8 mouse cellular contexts compared by ENCODE assay signal in the genomic region with DNA sequence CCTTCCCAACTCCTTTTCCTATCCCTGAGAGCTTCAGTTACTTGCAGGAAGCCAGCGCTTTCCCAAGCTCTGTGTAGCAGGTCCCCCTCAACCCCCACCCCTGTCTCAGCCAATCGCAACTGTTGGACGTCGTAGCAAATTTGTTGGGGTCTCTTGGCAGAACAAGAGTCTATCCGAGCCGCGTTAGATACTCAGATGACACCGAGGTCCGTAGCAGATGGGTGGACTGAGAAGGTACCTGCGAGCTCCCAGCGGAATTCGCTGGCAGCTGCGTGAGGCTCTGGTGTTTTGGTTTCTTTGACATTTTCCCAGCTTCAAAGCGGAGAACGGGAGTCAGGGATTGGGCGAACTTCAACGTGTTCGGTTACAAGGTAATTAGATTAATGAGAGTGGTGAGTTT. TPM values are rescaled to one million over a fixed set of nuclear protein-coding genes. Genes with fewer than 3 reads are reported as not detected.
DNase-seq lines count a peak whose midpoint lies in the region; ATAC-seq and TF ChIP-seq lines count a peak whose summit lies in the region.

No protein-coding gene starts in this region.

- H3K9ac ChIP-seq in liver, embryonic 11.5 days (ENCODE audit: low read depth, low read length): no peak overlapping the region

- peak overlapping the region; percentile 61 for H3K4me2 ChIP-seq in liver, embryonic 11.5 days

- H3K36me3 ChIP-seq in kidney, adult 2 months (ENCODE audit: control insufficient read depth, insufficient read depth, low read length): no peaks in the 10 kb centered on the region
- H3K36me3 ChIP-seq in forebrain, embryonic 10.5 days (replicated peaks): 0 out of 2 replicates have a peak, but pooled peaks cover 3% of the 10 kb centered on the region
- H3K36me3 ChIP-seq in liver, embryonic 11.5 days (ENCODE audit: control insufficient read depth, insufficient read depth, low read length): no peaks in the 10 kb centered on the region

- DNase-seq in kidney, adult 2 months: peak; percentile 48
- no peak for DNase-seq in kidney, adult 18-20 months
- DNase-seq in brain, adult 2 months (ENCODE audit: low read depth, low spot score): peak; percentile 49
- no peak for DNase-seq in forebrain, embryonic 10.5 days (ENCODE audit: extremely low spot score, low spot score)
- DNase-seq in liver, embryonic 11.5 days (ENCODE audit: low spot score): no peak
- no peak for DNase-seq in gastrocnemius, postnatal 25 days
- DNase-seq in urinary bladder, postnatal 4 days (ENCODE audit: low spot score in 2 of 2): no peak
- no peak for DNase-seq in urinary bladder, adult 2 months (ENCODE audit: low spot score)

- no peak for TF ChIP-seq CTCF in kidney, adult 2 months (conservative IDR thresholded peaks at IDR 0.05; ENCODE audit: insufficient read depth, insufficient read length, low read depth, low read length)

- WGBS in kidney, adult 2 months: under 1% methylated on average over 18 of the region's 18 CpGs
- WGBS in forebrain, embryonic 10.5 days: under 1% methylated on average over 18 of the region's 18 CpGs
- WGBS in liver, embryonic 11.5 days: 2% methylated on average over 18 of the region's 18 CpGs

- 0 out of 2 replicates have a peak, but pooled peaks have one; percentile 3 for ATAC-seq in liver, embryonic 11.5 days (replicated peaks; ENCODE audit: low FRiP score)

- peak overlapping the region; percentile 81 for H3K27ac ChIP-seq in kidney, adult 2 months (ENCODE audit: insufficient read depth, low read depth, low read length)
- peak overlapping the region; percentile 96 for H3K27ac ChIP-seq in forebrain, embryonic 10.5 days
- H3K27ac ChIP-seq in liver, embryonic 11.5 days (ENCODE audit: low read depth, low read length): no peak overlapping the region

- H3K27me3 ChIP-seq in kidney, adult 2 months (replicated peaks; ENCODE audit: control insufficient read depth, insufficient read depth, low read length): no peaks in the 10 kb centered on the region
- peaks cover 20% of the 10 kb centered on the region for H3K27me3 ChIP-seq in forebrain, embryonic 10.5 days (ENCODE audit: poor library complexity, severe bottlenecking)
- H3K27me3 ChIP-seq in liver, embryonic 11.5 days (replicated peaks; ENCODE audit: control insufficient read depth, insufficient read depth, low read length): peaks cover 69% of the 10 kb centered on the region

- peak overlapping the region; percentile 64 for H3K4me3 ChIP-seq in kidney, adult 2 months (ENCODE audit: insufficient read depth, low read depth, low read length)
- peak overlapping the region; percentile 95 for H3K4me3 ChIP-seq in forebrain, embryonic 10.5 days
- peak overlapping the region; percentile 68 for H3K4me3 ChIP-seq in liver, embryonic 11.5 days (ENCODE audit: low read depth, low read length)

- no peaks in the 10 kb centered on the region; the same call in none of the 2 replicates for H3K9me3 ChIP-seq in forebrain, embryonic 10.5 days
- H3K9me3 ChIP-seq in liver, embryonic 11.5 days (ENCODE audit: control insufficient read depth, low read length): no peaks in the 10 kb centered on the region

- H3K4me1 ChIP-seq in kidney, adult 2 months (ENCODE audit: control insufficient read depth, insufficient read depth, low read length): peaks cover 12% of the 10 kb centered on the region
- H3K4me1 ChIP-seq in forebrain, embryonic 10.5 days: peaks cover 64% of the 10 kb centered on the region
- no peaks in the 10 kb centered on the region; the same call in 1 of the 2 replicates for H3K4me1 ChIP-seq in liver, embryonic 11.5 days (replicated peaks; ENCODE audit: control insufficient read depth, insufficient read depth, low read length)

- no peak for TF ChIP-seq POLR2A in kidney, adult 2 months (IDR thresholded peaks at IDR 0.05; ENCODE audit: low read depth, low read length)

RNA-seq across cellular contexts. Expression of a gene that starts 3.9 kb away (rescaled TPM):
- polyA plus RNA-seq in kidney, adult 2 months (2012; rRNA removed): 13.8 and 16.2 TPM in 2 replicates
- 14.0 and 16.6 TPM in 2 replicates for polyA plus RNA-seq in forebrain, embryonic 10.5 days (2016; fragmentation: Nextera tagmentation; extraction: Ambion mirVana)
- 3.6 and 5.1 TPM in 2 replicates for polyA plus RNA-seq in liver, embryonic 11.5 days (2014; fragmentation: Nextera tagmentation; extraction: Ambion mirVana)
- 10 to 100 TPM; 34.9 to 37.6 TPM for total RNA-seq in gastrocnemius, postnatal 25 days (2021)
- 47.3 and 61.1 TPM in 2 replicates for polyA plus RNA-seq in urinary bladder, adult 2 months (2012; rRNA removed)

Comparison
In these comparisons a context has a peak if more than half of its experiments do, and no peak if none do; other contexts are left out.
1. DNase-seq: peak in kidney, adult 2 months (single experiment) and brain, adult 2 months (single experiment); none in kidney, adult 18-20 months (single experiment), forebrain, embryonic 10.5 days (single experiment), liver, embryonic 11.5 days (single experiment), gastrocnemius, postnatal 25 days (single experiment), urinary bladder, postnatal 4 days (0 of 2) and urinary bladder, adult 2 months (single experiment).
2. Peak in every context shown above with its lines, with median percentiles within 50 percentile points of each other: H3K4me3 ChIP-seq.